Mouse (Mus musculus) right cerebral cortex, adult 2 months (tissue): ENCODE data around the gene Ppm1l.

Experiments
- DNase-seq, 2 experiments: peaks; one replicate each; pipeline ENCODE4 v3.0.0; 2021 to 2022; ENCODE audit warnings: low spot score in 2 of 2

The Ppm1l gene

GRCm38 (mm10) chr3:69597211-69597610 is 280.6 kb downstream of the Ppm1l start:
- no peak for DNase-seq

GRCm38 (mm10) chr3:69597816-69598215 is 281.2 kb downstream of the Ppm1l start:
- no peak for DNase-seq

DNA sequence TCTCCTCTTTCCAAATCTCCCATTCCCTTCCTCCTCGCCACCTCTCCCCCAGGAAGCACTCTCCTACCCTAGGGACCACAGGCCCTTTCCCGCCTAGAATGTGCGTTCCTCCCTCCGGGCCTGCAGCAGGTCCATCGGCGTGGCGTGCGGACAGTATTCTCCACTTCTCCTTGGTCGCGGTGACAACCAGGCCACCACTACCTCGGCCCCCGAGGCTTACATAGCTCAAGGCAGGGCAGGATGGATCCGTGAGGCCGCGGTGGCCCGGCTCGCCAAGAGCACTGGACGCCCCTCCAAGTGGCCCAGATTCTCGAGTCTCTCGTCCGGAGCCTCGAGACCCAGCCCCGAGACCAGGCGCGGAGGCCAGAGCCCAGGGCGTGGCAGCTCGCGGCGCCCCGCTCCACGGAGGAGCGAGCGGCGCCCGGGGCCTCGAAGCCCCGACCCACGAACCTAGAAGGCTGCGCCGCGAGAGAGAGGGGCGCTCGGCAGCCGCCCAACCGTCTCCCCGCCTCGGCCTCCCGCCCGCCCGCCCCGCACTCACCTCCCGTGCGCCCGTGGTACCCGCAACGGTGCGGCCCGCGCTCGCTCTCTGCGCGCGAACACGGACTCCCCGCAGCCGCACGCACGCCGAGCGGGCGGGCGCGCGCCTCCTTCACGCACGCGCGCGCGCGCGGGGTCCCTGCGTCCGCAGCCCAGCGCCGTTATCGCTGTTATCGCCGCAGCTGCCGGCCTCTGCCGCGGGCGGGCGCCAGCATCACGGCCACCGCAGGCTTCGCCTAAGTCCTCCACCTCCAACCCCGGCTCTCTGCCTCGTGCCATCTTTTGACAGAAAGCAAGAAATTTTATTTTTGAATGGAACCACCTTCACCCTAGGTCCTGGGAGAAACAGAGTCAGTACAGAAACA is 281.9 kb downstream of the Ppm1l start, which contains the start of gene B3galnt1:
Gene B3galnt1 (minus strand): TSS at position 700 of the 905 bp plus-strand sequence.
- peak; percentile 63 to 75 for DNase-seq

- DNase-seq = no peak
Measured at GRCm38 (mm10) chr3:69599166-69599500, 282.5 kb downstream of the Ppm1l start.

GRCm38 (mm10) chr3:69606923-69607322 is 290.3 kb downstream of the Ppm1l start:
- no peak for DNase-seq

- DNase-seq = no peak
Measured at GRCm38 (mm10) chr3:69607468-69607867, 290.8 kb downstream of the Ppm1l start.

DNA sequence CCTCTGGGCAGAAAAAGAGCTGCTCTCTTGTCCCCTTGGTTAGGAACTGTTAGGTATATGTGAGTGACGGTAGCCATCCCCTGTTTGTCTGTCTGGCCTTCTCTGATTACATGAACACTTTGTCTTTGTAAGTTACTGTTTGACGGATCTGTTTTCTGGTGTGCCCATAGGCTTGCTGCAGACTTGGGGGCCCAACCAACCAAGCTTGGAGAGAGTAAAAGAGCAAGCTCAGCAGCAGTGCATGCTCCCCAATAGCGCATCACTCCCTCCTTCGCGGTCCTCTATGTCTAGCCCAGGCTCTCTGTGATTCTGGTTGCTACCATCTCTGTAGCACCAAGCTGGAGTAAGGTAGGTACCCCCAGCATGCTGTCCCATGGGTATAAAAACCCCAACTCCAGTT is 291.2 kb downstream of the Ppm1l start:
- no peak for DNase-seq
